Mouse (Mus musculus) ZHBTc4 (cell line): Measurements from ENCODE around the gene Grwd1.

Experiments used
- DNase-seq: peaks from one replicate; pipeline ENCODE4 v3.0.0-alpha.2; 2011; ENCODE audit warnings: low read depth, low spot score

Grwd1 gene

GRCm38 (mm10) chr7:45842950-45843744, 12.4 kb upstream of the Grwd1 start:
- no peak for DNase-seq

GRCm38 (mm10) chr7:45833924-45834323, 3.2 kb upstream of the Grwd1 start:
- DNase-seq = no peak

- peak; percentile 62 for DNase-seq
Measured at GRCm38 (mm10) chr7:45833148-45833790, 2.5 kb upstream of the Grwd1 start.

- no peak for DNase-seq
Measured at GRCm38 (mm10) chr7:45832428-45832827, 1.7 kb upstream of the Grwd1 start.

GRCm38 (mm10) chr7:45831128-45831525, 383 bp upstream of the Grwd1 start:
- no peak for DNase-seq

GRCm38 (mm10) chr7:45826631-45827030, 4.1 kb downstream of the Grwd1 start:
- no peak for DNase-seq

- DNase-seq = no peak
Measured at GRCm38 (mm10) chr7:45824598-45824997, 6.1 kb downstream of the Grwd1 start, which contains the start of gene Kcnj14. Gene Kcnj14, minus strand, starts transcription at chr7:45824782.

GRCm38 (mm10) chr7:45820913-45821312, 9.8 kb downstream of the Grwd1 start:
- no peak for DNase-seq

- no peak for DNase-seq
Measured at GRCm38 (mm10) chr7:45819843-45820242, 10.9 kb downstream of the Grwd1 start.

GRCm38 (mm10) chr7:45815984-45816351, 14.8 kb downstream of the Grwd1 start:
- DNase-seq = no peak

- peak; percentile 49 for DNase-seq
Measured at GRCm38 (mm10) chr7:45815323-45815983, 15.3 kb downstream of the Grwd1 start.

GRCm38 (mm10) chr7:45814841-45815240, 15.9 kb downstream of the Grwd1 start:
- no peak for DNase-seq

GRCm38 (mm10) chr7:45813787-45814779, 16.7 kb downstream of the Grwd1 start, which contains the start of gene Cyth2:
Gene Cyth2, minus strand, starts transcription at chr7:45814581.
- DNase-seq = peak; percentile 100

- no peak for DNase-seq
Measured at GRCm38 (mm10) chr7:45812921-45813320, 17.8 kb downstream of the Grwd1 start.

- no peak for DNase-seq
Measured at GRCm38 (mm10) chr7:45809276-45810075, 21.3 kb downstream of the Grwd1 start.

- DNase-seq = peak; percentile 62
Measured at GRCm38 (mm10) chr7:45808471-45808870, 22.3 kb downstream of the Grwd1 start.

GRCm38 (mm10) chr7:45805941-45806340, 24.8 kb downstream of the Grwd1 start:
- DNase-seq = no peak

GRCm38 (mm10) chr7:45802551-45802950, 28.2 kb downstream of the Grwd1 start:
- DNase-seq = no peak

GRCm38 (mm10) chr7:45801348-45801747, 29.4 kb downstream of the Grwd1 start:
- peak; percentile 95 for DNase-seq

- peak; percentile 94 for DNase-seq
Measured at GRCm38 (mm10) chr7:45800546-45801204, 30.1 kb downstream of the Grwd1 start.
